Mouse (Mus musculus) limb, embryonic 10.5 days (tissue): Measurements from ENCODE around the gene Gpr22. TPM values are rescaled to one million over a fixed set of nuclear protein-coding genes. Genes with fewer than 3 reads are reported as not detected.

Experiments used
- polyA plus RNA-seq: library from polyadenylated mRNA; unstranded; fragments of >200 nt; fragmentation: Nextera tagmentation; extraction: Ambion mirVana; gene quantifications from 2 replicates; pipeline ENCODE4 v1.2.1, GENCODE M21; 2016

Gene Gpr22
- polyA plus RNA-seq, 1 experiment from 2014 or later, result 0.59 TPM

Other genes with a start within 250 kb of the Gpr22 start
- gene Cbll1, start 214.3 kb downstream of the Gpr22 start, polyA plus RNA-seq, result 17.1 and 18.7 TPM in 2 replicates
- gene Slc26a4, start 154.0 kb downstream of the Gpr22 start, polyA plus RNA-seq, result 0.05 and 0.15 TPM in 2 replicates
- gene Bcap29, start 79.3 kb downstream of the Gpr22 start, polyA plus RNA-seq, result 32.8 and 33.0 TPM in 2 replicates
- 11.8 and 12.0 TPM in 2 replicates for gene Dus4l, start 59.1 kb downstream of the Gpr22 start, polyA plus RNA-seq
- 22.7 and 29.7 TPM in 2 replicates for gene Cog5, start 59.1 kb downstream of the Gpr22 start, polyA plus RNA-seq
- gene Hbp1, start 236.6 kb upstream of the Gpr22 start, polyA plus RNA-seq, result 84.4 and 110 TPM in 2 replicates